In the genomic region with DNA sequence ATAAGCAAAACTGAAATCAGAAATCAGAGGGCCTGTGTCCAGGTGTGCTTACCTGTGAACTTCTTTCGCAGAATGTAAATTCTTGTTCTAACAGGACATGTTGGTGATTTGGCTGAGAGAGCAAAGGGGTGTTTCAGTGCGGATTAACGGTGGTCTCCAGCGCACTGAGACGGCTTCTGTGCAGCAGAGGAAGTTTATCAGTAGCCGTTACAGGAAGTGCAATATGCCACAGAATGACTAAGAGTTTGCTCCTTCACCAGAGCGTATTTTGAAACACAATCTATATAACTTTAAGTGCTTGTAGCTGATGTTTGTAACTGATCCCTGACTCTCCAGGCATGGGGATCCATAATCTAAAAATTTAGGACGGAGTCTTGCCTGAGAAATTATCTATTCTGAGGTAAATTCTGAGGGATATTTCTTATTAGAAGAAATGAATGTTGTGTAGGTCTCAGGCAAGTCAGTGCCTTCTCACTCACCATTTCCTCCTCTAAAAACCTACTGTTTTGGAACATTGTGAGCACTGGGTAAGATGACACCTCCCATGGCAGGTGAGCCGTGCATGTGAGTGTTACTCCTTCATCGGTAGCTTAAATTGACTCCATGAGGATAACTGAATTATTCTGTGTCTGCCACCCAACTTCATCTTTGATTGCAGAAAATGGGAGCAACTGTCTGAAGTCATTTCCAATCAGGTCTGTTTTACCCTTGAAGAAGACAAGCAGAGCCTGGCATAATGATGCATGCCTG, we compare ENCODE assay signal across 9 mouse cellular contexts. TPM values are rescaled to one million over a fixed set of nuclear protein-coding genes. Genes with fewer than 3 reads are reported as not detected.
DNase-seq lines count a peak whose midpoint lies in the region; ATAC-seq lines count a peak whose summit lies in the region.
"Had no signal": no experiment of that assay in that cellular context is flagged by ENCODE, and none has a peak within 500 bp of the region (broad histone marks: within the 10 kb centered on the region; RNA-seq: fewer than 3 reads in every experiment).

Gene Evi2b, minus strand, starts transcription at position 203 of the 750 bp plus-strand sequence.

- peak; percentile 47 for DNase-seq in lung, postnatal 36 days
- DNase-seq in lung, postnatal 4 days: no peak
- DNase-seq in c-Kit-positive CD71-negative TER-119-negative erythroid progenitor cells, embryonic 14.5 days (ENCODE audit: low read depth): peak; percentile 54
- peak; percentile 69 for DNase-seq in thymus, postnatal 25 days
- no peak for DNase-seq in urinary bladder, postnatal 14 days (ENCODE audit: low spot score)
- DNase-seq in right cerebral cortex, postnatal 36 days (ENCODE audit: low spot score in 2 of 2): no peak

- peak; percentile 31 for ATAC-seq in megakaryocyte, adult 5-6 weeks (ENCODE audit: poor library complexity, severe bottlenecking)
- no peak for ATAC-seq in cerebellum, adult (ENCODE audit: insufficient number of reproducible peaks, low FRiP score, low TSS enrichment)
- ATAC-seq: forebrain, embryonic 16.5 days had no signal

RNA-seq across cellular contexts. Expression of gene Evi2b, which starts in this region (rescaled TPM):
- total RNA-seq in megakaryocyte, adult 5-6 weeks (2015): 1,009 and 1,045 TPM in 2 replicates
- 207 and 252 TPM in 2 replicates for total RNA-seq in megakaryocyte, adult 5-6 weeks (2017)

Comparison
In these comparisons a context has a peak if more than half of its experiments do, and no peak if none do; other contexts are left out.
1. DNase-seq: peak in lung, postnatal 36 days (single experiment), c-Kit-positive CD71-negative TER-119-negative erythroid progenitor cells, embryonic 14.5 days (single experiment) and thymus, postnatal 25 days (single experiment); none in lung, postnatal 4 days (0 of 2), urinary bladder, postnatal 14 days (single experiment) and right cerebral cortex, postnatal 36 days (0 of 2).